Mouse (Mus musculus) megakaryocyte-erythroid progenitor cell, adult 5-6 weeks (primary cell): ENCODE measurements around the gene Rassf2. TPM values are rescaled to one million over a fixed set of nuclear protein-coding genes. Genes with fewer than 3 reads are reported as not detected.

Experiments
- ATAC-seq: replicated peaks from 2 replicates; pipeline ENCODE4 v1.8.0; 2016; ENCODE audit warnings: mild to moderate bottlenecking, inconsistent platforms; ENCODE audit not compliant: severe bottlenecking, poor library complexity, low FRiP score, low TSS enrichment
- total RNA-seq, 2 experiments: library from RNA; stranded (forward) in 1 of 2; stranded (reverse) in 1 of 2; fragments of 200-1000, 215-1000 nt in 1 of 2; fragments of >200 nt in 1 of 2; fragmentation: Nextera tagmentation in 1 of 2; gene quantifications; 2 replicates each; pipeline ENCODE4 v1.2.3; 2014 to 2017

Rassf2 gene
- total RNA-seq, 2 experiments from 2014 or later, result 2.3 to 4.3 TPM

DNA sequence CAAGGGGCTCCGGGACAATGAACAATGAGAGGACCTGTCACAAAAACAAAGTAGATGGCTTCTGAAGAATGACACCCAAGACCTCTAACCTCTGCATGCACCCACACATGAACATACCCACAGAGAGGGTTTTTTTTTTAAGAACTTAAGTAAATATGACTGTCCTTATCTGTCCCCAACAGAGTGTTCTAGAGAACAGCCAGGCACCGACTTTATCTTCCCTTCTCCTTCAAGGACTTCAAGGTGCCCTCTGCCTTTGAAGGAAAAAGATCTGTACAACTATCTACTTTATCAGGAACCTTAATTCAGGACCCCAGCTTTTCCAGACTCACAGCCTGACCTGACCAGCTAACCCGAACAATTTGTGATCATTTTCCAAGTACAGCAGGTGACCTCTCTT is 89.6 kb downstream of the Rassf2 start:
- peak; percentile 66 for ATAC-seq

Other genes with a start within 250 kb of the Rassf2 start
- not detected in 2 replicates for gene Erv3, start 170.5 kb downstream of the Rassf2 start, total RNA-seq (2014; fragmentation: Nextera tagmentation)
- not detected in 2 replicates for gene Erv3, start 170.5 kb downstream of the Rassf2 start, total RNA-seq (2017)
- 7.6 and 8.8 TPM in 2 replicates for gene Prnp, start 120.3 kb downstream of the Rassf2 start, total RNA-seq (2014; fragmentation: Nextera tagmentation)
- gene Prnp, start 120.3 kb downstream of the Rassf2 start, total RNA-seq (2017), result 14.2 and 14.3 TPM in 2 replicates
- gene Prn, start 120.3 kb downstream of the Rassf2 start, total RNA-seq (2014; fragmentation: Nextera tagmentation), result not detected in 2 replicates
- not detected in 2 replicates for gene Prn, start 120.3 kb downstream of the Rassf2 start, total RNA-seq (2017)
- gene Prnd, start 79.4 kb downstream of the Rassf2 start, total RNA-seq (2014; fragmentation: Nextera tagmentation), result not detected in 2 replicates
- gene Prnd, start 79.4 kb downstream of the Rassf2 start, total RNA-seq (2017), result not detected in 2 replicates
- 7.1 and 9.3 TPM in 2 replicates for gene Slc23a2, start 114.8 kb upstream of the Rassf2 start, total RNA-seq (2014; fragmentation: Nextera tagmentation)
- gene Slc23a2, start 114.8 kb upstream of the Rassf2 start, total RNA-seq (2017), result 5.5 and 7.3 TPM in 2 replicates
- 29.5 and 41.7 TPM in 2 replicates for gene Tmem230, start 217.5 kb upstream of the Rassf2 start, total RNA-seq (2014; fragmentation: Nextera tagmentation)
- gene Tmem230, start 217.5 kb upstream of the Rassf2 start, total RNA-seq (2017), result 24.2 and 28.3 TPM in 2 replicates
- gene Pcna, start 223.1 kb upstream of the Rassf2 start, total RNA-seq (2014; fragmentation: Nextera tagmentation), result 722 and 749 TPM in 2 replicates
- gene Pcna, start 223.1 kb upstream of the Rassf2 start, total RNA-seq (2017), result 719 and 736 TPM in 2 replicates
- gene Cds2, start 232.9 kb upstream of the Rassf2 start, total RNA-seq (2014; fragmentation: Nextera tagmentation), result 15.0 and 15.6 TPM in 2 replicates
- gene Cds2, start 232.9 kb upstream of the Rassf2 start, total RNA-seq (2017), result 10.9 and 26.8 TPM in 2 replicates